Mouse (Mus musculus): ENCODE measurements at regions not wholly inside any gene's neighbourhood (a gene's known extent, or its start where the extent isn't known, plus 50 kb on each side); places are given as distances from the start of the nearest gene placed in this dataset.

- no peak for DNase-seq (ENCODE audit: extremely low spot score in 1 of 2, low spot score in 1 of 2)
Observed at GRCm38 (mm10) chr14:81254343-81254838, 1270.5 kb downstream of the Olfm4 start.

DNA sequence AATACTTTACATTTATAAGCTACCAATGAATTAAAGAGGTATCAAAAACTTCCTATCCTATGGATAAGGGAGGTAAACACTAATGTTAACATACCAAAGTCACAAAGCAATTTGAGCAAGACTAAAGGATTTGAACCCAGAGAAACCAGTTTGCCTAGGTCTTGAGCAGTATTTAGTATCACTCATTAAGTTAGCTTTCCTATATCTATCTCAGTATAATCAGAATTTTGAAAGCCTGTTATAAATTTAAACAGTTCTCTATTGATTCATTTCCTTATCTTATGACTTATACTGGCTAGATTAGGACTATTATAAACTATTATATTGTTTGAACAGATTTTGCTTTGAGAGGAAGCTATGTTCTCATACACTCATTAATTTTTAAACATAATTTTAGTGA is 1271.5 kb downstream of the Olfm4 start:
- DNase-seq (ENCODE audit: extremely low spot score in 1 of 2, low spot score in 1 of 2): no peak

- no peak for DNase-seq (ENCODE audit: extremely low spot score in 1 of 2, low spot score in 1 of 2)
Observed at GRCm38 (mm10) chr14:81267637-81268373, 1283.9 kb downstream of the Olfm4 start.

GRCm38 (mm10) chr14:81287489-81288025 is 1303.7 kb downstream of the Olfm4 start:
- DNase-seq (ENCODE audit: extremely low spot score in 1 of 2, low spot score in 1 of 2): no peak

DNA sequence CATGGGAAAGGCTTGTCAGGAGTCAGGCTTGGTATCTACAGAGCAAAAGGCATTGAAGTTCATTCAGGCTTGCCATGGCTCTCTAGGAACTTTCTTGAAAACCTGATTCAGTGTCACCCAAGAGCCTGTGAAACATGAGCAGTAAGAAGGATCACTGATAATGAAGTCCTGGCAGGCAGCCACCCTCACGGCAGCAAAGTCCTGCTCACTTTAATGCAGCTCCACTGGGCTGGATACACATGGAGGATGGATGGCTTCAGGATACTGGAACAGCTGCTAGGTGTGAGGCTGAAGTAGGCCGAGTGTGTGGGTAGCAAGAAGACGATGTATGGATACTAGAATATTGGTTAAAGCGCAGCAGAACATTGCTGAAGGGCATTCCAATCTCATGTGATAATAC is 1323.3 kb downstream of the Olfm4 start:
- peak in 1 of 2 experiments; percentile 3 for DNase-seq (ENCODE audit: extremely low spot score in 1 of 2, low spot score in 1 of 2)

DNA sequence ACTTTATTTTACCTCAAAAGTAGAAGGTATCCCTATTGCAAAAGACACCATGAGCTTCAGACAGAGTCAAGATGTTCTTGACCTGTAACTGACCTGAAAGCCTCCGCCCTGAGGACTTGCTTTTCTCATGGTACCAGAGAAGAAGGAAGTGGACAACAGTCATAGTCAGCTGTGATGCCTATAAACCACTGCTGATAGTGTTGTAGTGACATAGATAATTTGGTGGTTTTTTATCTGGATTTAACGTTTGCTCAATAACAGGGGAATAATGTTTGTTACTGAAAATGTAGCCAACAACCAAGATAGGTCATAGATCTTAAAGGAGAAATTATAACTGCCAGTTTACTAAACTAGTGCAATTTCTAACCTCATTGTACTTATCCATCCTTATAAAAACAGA is 1357.2 kb downstream of the Olfm4 start:
- no peak for DNase-seq (ENCODE audit: extremely low spot score in 1 of 2, low spot score in 1 of 2)

DNA sequence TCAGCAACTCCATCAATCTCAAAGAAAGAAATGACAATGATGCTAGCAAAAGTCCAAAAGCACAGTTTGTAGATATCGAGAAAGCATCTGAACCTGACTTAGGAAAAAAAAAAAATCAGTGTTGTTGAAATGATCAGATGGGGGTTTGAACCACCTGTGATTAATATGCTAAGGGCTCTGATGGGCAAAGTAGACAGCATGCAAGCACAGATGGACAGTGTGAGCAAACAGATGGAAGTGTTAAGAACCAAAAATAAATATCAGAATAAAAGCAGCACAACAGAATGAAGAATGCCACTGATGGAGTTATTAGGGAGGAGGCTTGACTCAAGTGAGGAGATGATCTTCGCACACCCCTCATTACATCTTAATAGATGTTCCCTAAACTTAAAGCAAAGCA is 1403.7 kb downstream of the Olfm4 start:
- peak in 1 of 2 experiments; percentile 15 for DNase-seq (ENCODE audit: extremely low spot score in 1 of 2, low spot score in 1 of 2)

All from layer of hippocampus, postnatal 25 days (tissue).